Mouse (Mus musculus) granulocyte monocyte progenitor cell, adult 5-6 weeks (primary cell): ENCODE measurements around the gene Lrrc38. TPM values are rescaled to one million over a fixed set of nuclear protein-coding genes. Genes with fewer than 3 reads are reported as not detected.
A peak's percentile ranks its signal among the peaks of the same experiment; 100 is the strongest.

Experiments
- ATAC-seq: replicated peaks from 2 replicates; pipeline ENCODE4 v1.8.0; 2016; ENCODE audit warnings: mild to moderate bottlenecking, moderate TSS enrichment, inconsistent platforms; ENCODE audit not compliant: poor library complexity, severe bottlenecking
- total RNA-seq, 2 experiments: library from RNA; stranded (forward) in 1 of 2; stranded (reverse) in 1 of 2; fragments of 200-712, 200-1000 nt in 1 of 2; fragments of >200 nt in 1 of 2; fragmentation: Nextera tagmentation in 1 of 2; gene quantifications; 2 replicates each; pipeline ENCODE4 v1.2.3; 2014 to 2017

The Lrrc38 gene
- total RNA-seq, 2 experiments from 2014 or later: not detected

DNA sequence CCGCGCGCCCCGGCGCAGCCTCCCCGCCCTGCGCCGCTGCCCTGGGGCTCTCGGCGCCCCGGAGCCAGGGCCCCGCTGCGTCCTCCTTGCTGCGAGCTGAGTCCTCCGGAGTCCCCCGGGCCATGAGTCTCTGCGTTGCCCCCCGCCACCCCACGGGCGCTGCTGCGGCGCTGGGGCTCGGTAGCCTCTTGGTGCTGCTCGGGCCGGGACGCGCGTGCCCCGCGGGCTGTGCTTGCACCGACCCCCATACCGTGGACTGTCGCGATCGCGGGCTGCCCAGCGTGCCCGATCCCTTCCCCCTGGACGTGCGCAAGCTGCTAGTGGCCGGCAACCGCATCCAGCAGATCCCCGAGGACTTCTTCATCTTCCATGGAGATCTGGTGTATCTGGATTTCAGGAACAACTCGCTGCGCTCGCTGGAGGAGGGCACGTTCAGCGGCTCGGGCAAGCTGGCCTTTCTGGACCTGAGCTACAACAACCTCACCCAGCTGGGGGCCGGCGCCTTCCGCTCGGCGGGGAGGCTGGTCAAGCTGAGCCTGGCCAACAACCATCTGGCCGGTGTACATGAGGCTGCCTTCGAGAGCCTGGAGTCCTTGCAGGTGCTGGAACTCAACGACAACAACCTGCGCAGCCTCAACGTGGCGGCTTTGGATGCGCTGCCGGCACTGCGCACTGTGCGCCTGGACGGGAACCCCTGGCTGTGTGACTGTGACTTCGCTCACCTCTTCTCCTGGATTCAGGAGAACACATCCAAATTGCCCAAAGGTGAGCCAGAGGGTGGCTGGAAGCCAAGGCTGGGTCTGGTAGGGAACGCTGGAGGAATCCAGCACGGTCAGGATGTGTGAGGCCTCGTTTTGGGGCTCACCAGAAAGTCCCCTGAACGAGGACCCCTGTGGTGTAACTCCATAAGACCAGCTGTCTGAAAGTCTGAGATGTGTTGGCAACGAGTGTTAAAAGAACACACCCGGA, 774 bp downstream of the Lrrc38 start:
- no peak for ATAC-seq

DNA sequence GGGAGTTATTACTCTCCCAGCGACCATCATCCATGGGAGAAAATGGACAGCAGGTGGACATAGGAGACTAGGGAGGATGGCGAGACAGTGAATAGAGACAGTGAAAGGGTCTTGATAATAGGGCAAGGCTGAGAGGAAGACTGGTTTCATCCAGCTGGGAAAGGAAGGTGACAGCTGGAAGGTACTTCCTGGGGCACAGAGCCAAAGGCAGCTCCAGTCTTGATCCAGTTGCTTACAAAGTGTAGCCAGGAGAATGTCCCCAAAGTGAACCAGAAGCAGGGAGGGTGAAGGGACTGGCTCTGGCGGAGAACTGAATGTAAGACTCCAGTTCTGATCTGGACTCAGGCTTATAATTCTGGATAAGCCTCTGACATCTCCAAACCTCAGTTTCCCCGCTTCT, 2.7 kb downstream of the Lrrc38 start:
- ATAC-seq: no peak

DNA sequence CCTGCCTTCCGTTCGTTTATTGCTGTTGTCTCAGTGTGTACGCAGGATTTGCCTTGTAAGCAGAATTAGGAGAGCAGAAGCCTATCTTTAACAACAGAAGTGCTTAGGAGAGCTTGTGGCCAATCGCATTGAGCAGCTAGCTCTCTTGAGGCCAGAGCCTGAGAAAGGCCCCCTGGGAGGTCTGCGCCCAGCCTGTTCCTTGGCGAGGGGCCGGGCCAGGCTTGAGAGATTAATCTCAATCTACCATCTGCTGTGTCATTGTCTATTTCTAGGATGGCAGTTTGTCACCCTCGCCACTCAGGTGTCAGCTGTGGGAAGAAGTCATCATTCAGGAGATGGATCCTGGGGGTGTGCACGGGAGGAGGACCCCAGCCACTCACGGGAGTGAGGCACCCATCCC, 12.0 kb downstream of the Lrrc38 start:
- ATAC-seq: no peak

GRCm38 (mm10) chr4:143366415-143367041, 17.0 kb downstream of the Lrrc38 start:
- ATAC-seq: no peak

DNA sequence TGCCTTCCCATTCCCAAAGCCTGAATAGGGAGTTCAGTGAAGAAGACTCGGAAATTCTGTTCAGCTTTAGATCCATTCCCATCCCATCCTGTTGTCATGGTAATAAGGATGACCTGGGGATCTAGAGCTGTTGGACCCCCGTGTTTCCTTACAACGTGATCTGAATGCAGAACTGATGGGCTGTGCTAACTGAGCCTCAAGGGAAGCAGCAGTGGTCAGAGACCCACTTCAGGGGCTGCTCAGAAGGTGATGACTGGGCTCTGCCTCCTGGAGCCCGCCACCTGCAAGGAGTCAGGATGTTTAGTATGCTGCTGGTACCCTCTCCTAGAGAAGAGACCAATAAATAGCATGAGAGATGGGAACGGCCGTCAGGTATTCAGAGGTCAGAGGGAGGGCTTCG, 29.9 kb downstream of the Lrrc38 start:
- no peak for ATAC-seq

- ATAC-seq: no peak
These were observed 30.6 kb downstream of the Lrrc38 start for GRCm38 (mm10) chr4:143379931-143380715.

- ATAC-seq: peak; percentile 65; the same call in 1 of the 2 replicates
These were observed 31.1 kb downstream of the Lrrc38 start for GRCm38 (mm10) chr4:143380716-143381004.

- no peak for ATAC-seq
These were observed 32.6 kb downstream of the Lrrc38 start for GRCm38 (mm10) chr4:143382163-143382562.

GRCm38 (mm10) chr4:143383646-143384045, 34.1 kb downstream of the Lrrc38 start:
- ATAC-seq: 0 out of 2 replicates have a peak, but pooled peaks have one; percentile 38

DNA sequence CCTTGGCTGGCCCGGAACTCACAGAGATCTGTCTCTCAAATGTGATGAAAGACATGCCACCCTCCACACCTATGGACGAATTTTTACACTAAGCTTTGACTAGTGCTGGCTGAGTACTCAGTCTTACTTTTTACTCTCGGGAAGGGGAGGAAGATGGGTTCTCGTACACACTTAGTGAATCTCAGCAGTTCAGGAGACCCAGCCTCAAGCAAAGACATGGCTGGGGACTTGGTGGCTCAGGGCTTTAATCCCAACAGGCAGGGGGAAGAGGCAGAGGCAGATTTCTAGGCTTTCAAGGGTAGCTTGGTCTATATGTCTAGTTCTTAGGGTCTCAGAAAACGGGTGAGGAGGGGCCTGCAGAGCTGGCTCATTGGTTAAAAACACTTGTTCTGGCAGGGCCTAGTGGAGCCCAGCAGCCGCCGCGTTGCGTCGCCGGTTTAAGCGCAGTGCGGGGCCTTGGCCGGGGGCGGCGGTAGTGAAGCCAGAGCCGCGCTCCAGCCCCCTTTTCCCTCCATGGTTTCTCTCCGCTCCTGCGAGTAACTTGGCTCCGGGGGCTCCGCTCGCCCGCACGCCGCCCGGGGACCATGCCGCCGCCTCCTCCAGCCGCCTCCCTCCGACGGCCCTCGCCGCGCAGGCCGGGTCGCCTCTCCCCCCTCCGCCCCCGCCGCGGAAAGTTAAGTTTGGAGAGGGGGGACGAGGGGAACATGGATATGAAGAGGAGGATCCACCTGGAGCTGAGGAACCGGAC, 39.6 kb downstream of the Lrrc38 start:
- ATAC-seq: peak; percentile 95

DNA sequence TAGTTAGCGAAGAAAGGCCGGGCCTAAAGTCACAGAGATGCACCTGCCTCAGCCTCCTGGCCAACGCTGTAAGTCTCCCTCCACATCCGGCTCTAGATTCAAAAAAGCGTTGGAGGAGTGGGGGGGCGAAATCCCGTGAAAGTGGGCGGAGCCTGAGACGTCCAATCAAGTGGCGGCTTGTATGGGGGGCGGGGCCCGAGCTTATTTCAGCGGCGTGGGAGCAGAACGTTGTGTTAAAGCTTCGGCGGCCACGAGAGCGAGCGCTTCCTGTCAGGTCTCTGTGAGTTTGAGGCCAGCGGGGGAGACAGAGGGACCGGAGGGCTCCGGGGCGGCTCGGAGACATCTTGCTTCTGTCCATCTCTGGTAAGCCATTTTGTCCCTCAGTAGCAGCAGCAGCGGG, 44.6 kb downstream of the Lrrc38 start, which contains the start of gene Pramel1:
Gene Pramel1 (plus strand): TSS at position 248 of the 400 bp plus-strand sequence.
- no peak for ATAC-seq

GRCm38 (mm10) chr4:143411566-143412218, 62.1 kb downstream of the Lrrc38 start:
- ATAC-seq: 0 out of 2 replicates have a peak, but pooled peaks have one; percentile 15

DNA sequence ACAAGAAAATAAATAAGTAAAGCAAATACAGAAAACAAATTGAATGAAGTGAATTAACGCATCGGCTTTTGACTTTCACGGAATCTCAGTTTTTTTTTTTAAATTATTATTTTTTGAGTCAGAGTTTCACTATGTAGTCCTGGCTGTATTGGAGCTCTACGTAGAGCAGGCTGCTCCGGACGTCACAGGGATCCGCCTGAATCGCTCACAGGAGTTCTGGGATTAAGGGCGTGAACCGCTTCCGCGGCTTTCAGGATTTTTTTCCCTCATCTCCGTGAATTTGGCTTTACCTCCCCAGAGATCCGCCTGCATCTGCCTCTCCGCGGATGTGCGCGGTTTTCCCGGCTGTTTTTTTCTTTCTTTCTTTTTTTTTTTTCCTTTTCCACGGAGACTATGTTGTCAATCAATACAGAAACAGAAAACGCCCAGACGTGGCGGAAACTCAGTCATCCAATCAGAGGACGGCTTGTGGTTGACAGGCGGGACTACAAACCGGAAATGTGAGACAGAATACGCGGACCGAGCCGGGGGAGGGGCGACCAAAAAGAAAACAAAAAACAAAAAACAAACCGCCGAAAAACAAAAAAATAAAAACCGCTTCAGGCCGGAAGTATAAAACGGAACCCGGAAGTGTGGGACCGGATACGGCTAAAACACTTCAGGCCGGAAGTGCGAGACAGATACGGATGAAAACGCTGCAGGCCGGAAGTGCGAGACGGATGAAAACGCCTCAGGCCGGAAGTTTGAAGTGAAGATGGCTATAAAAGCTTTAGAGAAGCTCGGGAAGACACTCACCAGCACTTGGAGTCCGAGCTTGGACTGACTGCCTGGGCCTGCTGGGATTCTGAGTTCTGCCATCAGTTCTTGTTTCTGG, 62.9 kb downstream of the Lrrc38 start, which contains the start of gene Pramef8:
Gene Pramef8 (plus strand): TSS at position 208 of the 874 bp plus-strand sequence.
- ATAC-seq: peak; percentile 93

- no peak for ATAC-seq
These were observed 64.1 kb downstream of the Lrrc38 start for GRCm38 (mm10) chr4:143413621-143414020.

GRCm38 (mm10) chr4:143414121-143414520, 64.6 kb downstream of the Lrrc38 start:
- ATAC-seq: no peak
